ENCODE assay signal across 23 mouse cellular contexts in genomic region chr19:18941391-18941790, GRCm38 (mm10).
DNase-seq lines count a peak whose midpoint lies in the region; ATAC-seq and TF ChIP-seq lines count a peak whose summit lies in the region.
"Had no signal": no experiment of that assay in that cellular context is flagged by ENCODE, and none has a peak within 500 bp of the region (broad histone marks: within the 10 kb centered on the region; RNA-seq: fewer than 3 reads in every experiment).

No protein-coding gene starts in this region.

- H3K9ac ChIP-seq in hindbrain, embryonic 14.5 days: no peak overlapping the region
- H3K9ac ChIP-seq: embryonic facial prominence, embryonic 12.5 days; embryonic facial prominence, embryonic 15.5 days; forebrain, postnatal 0 days; hindbrain, embryonic 12.5 days; intestine, embryonic 15.5 days had no signal

- 79% methylated on average over 6 of the region's 6 CpGs for WGBS in hindbrain, embryonic 14.5 days

- no peaks in the 10 kb centered on the region for H3K36me3 ChIP-seq in C2C12 (ENCODE audit: control insufficient read depth, insufficient read depth)
- no peaks in the 10 kb centered on the region for H3K36me3 ChIP-seq in hindbrain, embryonic 14.5 days (replicated peaks; ENCODE audit: control insufficient read depth, insufficient read depth)
- H3K36me3 ChIP-seq: embryonic facial prominence, embryonic 12.5 days; embryonic facial prominence, embryonic 15.5 days; hindbrain, embryonic 12.5 days; intestine, embryonic 15.5 days had no signal

- H3K79me2 ChIP-seq in C2C12 (ENCODE audit: control insufficient read depth, insufficient read depth): no peaks in the 10 kb centered on the region

- H3K27me3 ChIP-seq in C2C12 (ENCODE audit: control insufficient read depth, insufficient read depth, insufficient read length): no peaks in the 10 kb centered on the region
- H3K27me3 ChIP-seq in hindbrain, embryonic 14.5 days (ENCODE audit: control insufficient read depth, insufficient read depth, low read length): no peaks in the 10 kb centered on the region
- H3K27me3 ChIP-seq: embryonic facial prominence, embryonic 12.5 days; embryonic facial prominence, embryonic 15.5 days; hindbrain, embryonic 12.5 days; intestine, embryonic 15.5 days had no signal

- no peak overlapping the region for H3K27ac ChIP-seq in hindbrain, embryonic 14.5 days
- H3K27ac ChIP-seq: embryonic facial prominence, embryonic 12.5 days; embryonic facial prominence, embryonic 15.5 days; hindbrain, embryonic 12.5 days; intestine, embryonic 15.5 days had no signal

- H3K4me1 ChIP-seq in hindbrain, embryonic 14.5 days (replicated peaks; ENCODE audit: control insufficient read depth, insufficient read depth, low read length): no peaks in the 10 kb centered on the region
- H3K4me1 ChIP-seq: embryonic facial prominence, embryonic 12.5 days; embryonic facial prominence, embryonic 15.5 days; hindbrain, embryonic 12.5 days; intestine, embryonic 15.5 days had no signal

- no peak overlapping the region for H3K4me2 ChIP-seq in hindbrain, embryonic 14.5 days (replicated peaks)
- H3K4me2 ChIP-seq: embryonic facial prominence, embryonic 12.5 days; embryonic facial prominence, embryonic 15.5 days; heart, embryonic 11.5 days; hindbrain, embryonic 12.5 days; intestine, embryonic 15.5 days had no signal

- no peak overlapping the region for H3K4me3 ChIP-seq in C2C12 (ENCODE audit: insufficient read depth, poor library complexity, severe bottlenecking)
- no peak overlapping the region for H3K4me3 ChIP-seq in hindbrain, embryonic 14.5 days (replicated peaks; ENCODE audit: low read length)
- H3K4me3 ChIP-seq: embryonic facial prominence, embryonic 12.5 days; embryonic facial prominence, embryonic 15.5 days; hindbrain, embryonic 12.5 days; intestine, embryonic 15.5 days had no signal

- no peak overlapping the region for H3ac ChIP-seq in C2C12 (ENCODE audit: control insufficient read depth, insufficient read length, low read depth)

- no peaks in the 10 kb centered on the region for H3K9me3 ChIP-seq in hindbrain, embryonic 14.5 days (ENCODE audit: control insufficient read depth, low read length)
- H3K9me3 ChIP-seq: embryonic facial prominence, embryonic 12.5 days; embryonic facial prominence, embryonic 15.5 days; intestine, embryonic 15.5 days had no signal

- no peak for ATAC-seq in hindbrain, embryonic 14.5 days (ENCODE audit: low FRiP score)
- ATAC-seq: activated CD4-positive, CD25-positive, alpha-beta regulatory T cell, adult 4 months; forebrain, embryonic 14.5 days; forebrain, postnatal 0 days; hindbrain, embryonic 16.5 days; intestine, embryonic 15.5 days had no signal

- no peak for TF ChIP-seq CTCF in C2C12 (IDR thresholded peaks at IDR 0.05; ENCODE audit: control insufficient read depth, insufficient read depth, insufficient read length)

- H3K79me3 ChIP-seq in C2C12 (ENCODE audit: low read depth): no peaks in the 10 kb centered on the region

- peak; percentile 3 for DNase-seq in layer of hippocampus, adult 9-11 months
- no peak for DNase-seq in layer of hippocampus, postnatal 14 days (ENCODE audit: low spot score in 2 of 2)
- peak; percentile 37 for DNase-seq in brain, adult 2 months (ENCODE audit: low read depth, low spot score)
- DNase-seq in B cell, adult 2 months: no peak
- no peak for DNase-seq in hindbrain, embryonic 14.5 days (ENCODE audit: low spot score)
- DNase-seq: adrenal gland, adult 8-10 months; adrenal gland, postnatal 25 days; cerebellum, adult 18-20 months; cerebellum, adult 9-10 months; cerebellum, postnatal 25 days; forebrain, postnatal 0 days; gastrocnemius, postnatal 14 days; heart, adult 11 months; kidney, adult 11 months had no signal

TF ChIP-seq in C2C12, 6 proteins besides CTCF, POLR2A, EP300 and RAD21:
- TF ChIP-seq MAX (IDR thresholded peaks at IDR 0.05): peak; percentile 39
- TF ChIP-seq FOSL1 (IDR thresholded peaks at IDR 0.05; ENCODE audit: insufficient read depth, low read length, poor library complexity, severe bottlenecking): no peak
- TF ChIP-seq USF1 (IDR thresholded peaks at IDR 0.05; ENCODE audit: low read depth): no peak
- TF ChIP-seq MYOD1 (IDR thresholded peaks at IDR 0.05; ENCODE audit: control insufficient read depth, insufficient read length, low read depth): peak; percentile 37
- TF ChIP-seq CEBPB (IDR thresholded peaks at IDR 0.05; ENCODE audit: low read depth): peak; percentile 39

Comparison
In these comparisons a context has a peak if more than half of its experiments do, and no peak if none do; other contexts are left out.
1. DNase-seq: peak in layer of hippocampus, adult 9-11 months (single experiment) and brain, adult 2 months (single experiment); none in layer of hippocampus, postnatal 14 days (0 of 2), B cell, adult 2 months (0 of 2) and hindbrain, embryonic 14.5 days (single experiment).